Mouse (Mus musculus) embryonic fibroblast, embryonic 13.5 days (primary cell): ENCODE data around the gene Ephb2.

Source experiments
- CTCF ChIP-seq: IDR thresholded peaks from 2 replicates; pipeline ENCODE4 v1.5.1; 2011; ENCODE audit warnings: mild to moderate bottlenecking, control low read depth, low read length, moderate library complexity, borderline replicate concordance; ENCODE audit not compliant: insufficient read depth
- POLR2A ChIP-seq: IDR thresholded peaks from 2 replicates; pipeline ENCODE4 v1.6.1; 2011; ENCODE audit warnings: low read depth, mild to moderate bottlenecking, control low read depth, low read length, moderate library complexity

GRCm38 (mm10) chr4:136761713-136762380, 73.9 kb downstream of the Ephb2 start:
- TF ChIP-seq POLR2A (no peak), CTCF (no peak)
